Mouse (Mus musculus) stomach, embryonic 16.5 days (tissue): Measurements from ENCODE around the gene Ppfia4. TPM values are rescaled to one million over a fixed set of nuclear protein-coding genes. Genes with fewer than 3 reads are reported as not detected.
"Not testable (repeated sequence)": the region's sequence is repeated elsewhere in the genome, so short reads cannot be mapped to it uniquely, and the experiment has no call there.

ENCODE experiments used
- ATAC-seq: fragments of 200-750 bp; cut with Nextera tagmentation; 2 replicates; pipeline ENCODE4 v1.8.0; 2017; ENCODE audit warnings: moderate number of reproducible peaks, moderate TSS enrichment; ENCODE audit not compliant: insufficient read depth, low FRiP score
- H3K27ac ChIP-seq: fragments of 300-500 bp; sonication (generic); 2 replicates; pipeline ENCODE4 v1.5.1; 2014; ENCODE audit warnings: low read length
- H3K27me3 ChIP-seq: fragments of 300-500 bp; sonication (generic); 2 replicates; pipeline ENCODE4 v1.6.1; 2014; ENCODE audit warnings: low read length, control low read depth, mixed read lengths; ENCODE audit not compliant: control insufficient read depth, insufficient read depth
- H3K36me3 ChIP-seq: fragments of 300-500 bp; sonication (generic); 2 replicates; pipeline ENCODE4 v1.6.1; 2014; ENCODE audit warnings: low read length; ENCODE audit not compliant: control insufficient read depth, insufficient read depth
- H3K4me1 ChIP-seq: fragments of 300-500 bp; sonication (generic); 2 replicates; pipeline ENCODE4 v1.6.1; 2014; ENCODE audit warnings: low read length, control low read depth, mixed read lengths; ENCODE audit not compliant: control insufficient read depth, insufficient read depth
- H3K4me2 ChIP-seq: fragments of 300-500 bp; sonication (generic); 2 replicates; pipeline ENCODE4 v1.6.1; 2014; ENCODE audit warnings: low read depth, low read length, mixed read lengths
- H3K4me3 ChIP-seq: fragments of 300-500 bp; sonication (generic); replicated peaks from 2 replicates; pipeline ENCODE4 v1.5.1; 2014; ENCODE audit warnings: mild to moderate bottlenecking, low read length
- H3K9ac ChIP-seq: fragments of 300-500 bp; sonication (generic); 2 replicates; pipeline ENCODE4 v1.6.1; 2014; ENCODE audit warnings: low read length
- H3K9me3 ChIP-seq: fragments of 300-500 bp; sonication (generic); replicated peaks from 2 replicates; pipeline ENCODE4 v1.6.1; 2016; ENCODE audit warnings: low read length, control low read depth; ENCODE audit not compliant: control insufficient read depth
- WGBS: fragments of 180-500 bp; shearing (Covaris S2); extraction: QIAGEN DNeasy Blood & Tissue Kit; methylation state at CpG from one replicate; pipeline ENCODE4 v1.1.7; 2014; 5-methylcytosine and 5-hydroxymethylcytosine counted together
- polyA plus RNA-seq: library from polyadenylated mRNA; unstranded; fragments of >200 nt; fragmentation: Nextera tagmentation; extraction: Ambion mirVana; gene quantifications from 2 replicates; pipeline ENCODE4 v1.2.1, GENCODE M21; 2015

The Ppfia4 gene
- polyA plus RNA-seq, 1 experiment from 2014 or later: 6.8 TPM

- Histone ChIP-seq H3K9me3 (no peaks in the 10 kb centered on the region), H3K4me3 (no peak overlapping the region), H3K36me3 (no peaks in the 10 kb centered on the region), H3K4me1 (peaks cover 5% of the 10 kb centered on the region; the same call in 1 of the 2 replicates), H3K9ac (no peak overlapping the region), H3K27me3 (no peaks in the 10 kb centered on the region), H3K27ac (no peak overlapping the region), H3K4me2 (no peak overlapping the region)
- no peak for ATAC-seq
- 41% methylated on average over 9 of the region's 9 CpGs for whole genome bisulfite sequencing
These were observed 59.0 kb downstream of the Ppfia4 start for GRCm38 (mm10) chr1:134273493-134274395.

DNA sequence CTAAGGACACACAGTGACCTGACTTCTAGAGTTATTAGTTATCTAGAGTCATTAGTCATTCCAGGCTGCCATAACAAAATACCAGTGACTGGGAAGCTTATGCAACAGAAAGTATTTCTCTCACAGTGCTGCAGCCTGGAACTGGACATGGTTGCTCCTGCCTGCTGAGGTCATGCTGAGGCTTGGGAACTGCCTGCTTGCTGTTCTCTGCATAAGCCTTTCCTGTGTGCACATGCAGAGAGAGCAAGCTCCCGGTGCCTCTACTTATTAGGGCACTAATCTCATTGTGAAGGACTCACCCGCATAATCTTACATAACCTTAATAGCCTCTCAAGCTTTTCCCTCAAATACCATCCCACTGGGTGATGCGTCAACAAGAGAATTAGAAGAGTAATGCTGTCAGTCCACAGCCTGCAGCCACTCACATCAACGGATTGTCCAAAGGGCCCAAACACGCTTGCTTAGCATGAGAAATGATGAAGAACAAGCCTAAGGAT lies 59.9 kb downstream of the Ppfia4 start:
- WGBS: 66% methylated on average over 5 of the region's 5 CpGs
- Histone ChIP-seq H3K27ac (no peak overlapping the region), H3K36me3 (no peaks in the 10 kb centered on the region), H3K4me2 (no peak overlapping the region), H3K9ac (no peak overlapping the region), H3K9me3 (no peaks in the 10 kb centered on the region), H3K4me1 (peaks cover 5% of the 10 kb centered on the region; the same call in 1 of the 2 replicates), H3K27me3 (no peaks in the 10 kb centered on the region), H3K4me3 (no peak overlapping the region)
- ATAC-seq: no peak

DNA sequence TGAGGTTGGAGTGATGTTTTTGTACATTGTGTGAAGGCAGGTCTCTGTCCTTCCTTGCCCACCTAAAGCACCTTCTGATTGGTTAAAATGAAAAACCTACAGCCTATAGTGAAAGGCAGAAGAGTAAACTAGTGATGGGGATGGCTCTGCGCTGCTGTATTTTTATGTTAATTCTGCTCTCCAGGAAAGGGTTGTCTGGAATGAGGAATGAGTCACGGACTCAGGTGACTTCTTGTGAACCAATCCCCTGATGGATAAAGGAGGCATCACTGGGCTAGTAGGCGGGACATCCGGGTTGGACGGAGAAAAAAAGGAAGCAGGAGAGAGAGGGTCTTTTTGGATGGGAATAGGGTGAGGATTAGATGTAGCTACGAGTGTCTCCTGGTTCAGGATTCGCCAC lies 62.7 kb downstream of the Ppfia4 start:
- H3K27ac ChIP-seq: no peak overlapping the region
- no peak overlapping the region for H3K4me2 ChIP-seq
- H3K4me3 ChIP-seq: no peak overlapping the region
- no peaks in the 10 kb centered on the region for H3K9me3 ChIP-seq
- no peaks in the 10 kb centered on the region for H3K36me3 ChIP-seq
- H3K27me3 ChIP-seq: no peaks in the 10 kb centered on the region
- H3K9ac ChIP-seq: no peak overlapping the region
- WGBS: 70% methylated on average over 7 of the region's 7 CpGs
- H3K4me1 ChIP-seq: peaks cover 5% of the 10 kb centered on the region; the same call in 1 of the 2 replicates
- ATAC-seq: no peak

GRCm38 (mm10) chr1:134265797-134266196 lies 66.9 kb downstream of the Ppfia4 start:
- 36% methylated on average over 2 of the region's 2 CpGs for WGBS

DNA sequence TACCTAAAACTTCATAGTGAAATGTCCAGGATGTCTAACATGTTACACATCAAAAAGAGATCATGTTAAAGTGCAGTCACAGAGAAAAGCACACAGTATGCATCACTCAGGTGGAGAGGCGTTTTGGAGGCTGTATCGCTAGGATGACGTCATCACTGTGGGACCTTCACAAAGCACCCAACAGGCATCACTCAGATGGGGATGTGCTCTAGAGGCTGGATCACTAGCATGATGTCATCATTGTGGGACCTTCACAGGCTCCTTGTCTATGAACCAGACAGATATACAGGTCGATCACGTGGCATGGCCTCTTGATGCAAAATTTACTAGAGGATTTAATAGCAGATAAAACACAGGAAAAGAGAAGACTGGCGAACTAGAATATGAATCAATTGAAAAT lies 68.4 kb downstream of the Ppfia4 start:
- 89% methylated on average over 6 of the region's 6 CpGs for WGBS
- no peak overlapping the region for H3K4me2 ChIP-seq

More at GRCm38 (mm10) chr1:134265797-134266196, 66.9 kb downstream of the Ppfia4 start:
- Histone ChIP-seq H3K9me3 (peaks cover 4% of the 10 kb centered on the region; the same call in 1 of the 2 replicates), H3K27me3 (no peaks in the 10 kb centered on the region), H3K27ac (no peak overlapping the region), H3K36me3 (no peaks in the 10 kb centered on the region), H3K4me2 (no peak overlapping the region), H3K4me1 (no peaks in the 10 kb centered on the region), H3K9ac (no peak overlapping the region), H3K4me3 (no peak overlapping the region)
- ATAC-seq: no peak

GRCm38 (mm10) chr1:134249681-134250080 lies 83.0 kb downstream of the Ppfia4 start:
- H3K4me1 ChIP-seq, H3K27ac ChIP-seq, H3K9me3 ChIP-seq, H3K4me2 ChIP-seq, H3K9ac ChIP-seq, ATAC-seq, H3K4me3 ChIP-seq, H3K27me3 ChIP-seq, H3K36me3 ChIP-seq: not testable (repeated sequence)
- 68% methylated on average over 1 of the region's 1 CpGs for WGBS

More for the DNA sequence above, 68.4 kb downstream of the Ppfia4 start:
- no peak for ATAC-seq
- Histone ChIP-seq H3K4me1 (no peaks in the 10 kb centered on the region), H3K9me3 (peaks cover 5% of the 10 kb centered on the region; the same call in 1 of the 2 replicates), H3K9ac (no peak overlapping the region), H3K4me3 (no peak overlapping the region), H3K27me3 (no peaks in the 10 kb centered on the region), H3K36me3 (no peaks in the 10 kb centered on the region), H3K27ac (no peak overlapping the region)

Other genes starting within 250 kb of the Ppfia4 start
- gene Chit1, start 221.7 kb downstream of the Ppfia4 start, polyA plus RNA-seq: 4.8 and 8.4 TPM in 2 replicates
- 3.6 and 4.9 TPM in 2 replicates for gene Chil1, start 150.8 kb downstream of the Ppfia4 start, polyA plus RNA-seq
- 0.35 and 9.0 TPM in 2 replicates for gene Mybph, start 139.5 kb downstream of the Ppfia4 start, polyA plus RNA-seq
- 15.3 and 22.3 TPM in 2 replicates for gene Adora1, start 97.5 kb downstream of the Ppfia4 start, polyA plus RNA-seq
- 1.2 and 28.7 TPM in 2 replicates for gene Myog, start 42.9 kb downstream of the Ppfia4 start, polyA plus RNA-seq
- 93.7 and 104 TPM in 2 replicates for gene Tmem183a, start 29.1 kb upstream of the Ppfia4 start, polyA plus RNA-seq
- gene 4933406M09Rik, start 53.0 kb upstream of the Ppfia4 start, polyA plus RNA-seq: not detected in 2 replicates
- 39.7 and 41.5 TPM in 2 replicates for gene Cyb5r1, start 72.6 kb upstream of the Ppfia4 start, polyA plus RNA-seq
- gene Adipor1, start 82.5 kb upstream of the Ppfia4 start, polyA plus RNA-seq: 88.7 and 97.7 TPM in 2 replicates
- gene Klhl12, start 122.6 kb upstream of the Ppfia4 start, polyA plus RNA-seq: 23.1 and 23.7 TPM in 2 replicates
- gene Rabif, start 161.7 kb upstream of the Ppfia4 start, polyA plus RNA-seq: 40.2 and 45.4 TPM in 2 replicates
- not detected in 2 replicates for gene Mgat4e, start 216.8 kb upstream of the Ppfia4 start, polyA plus RNA-seq
- gene Kdm5b, start 227.2 kb upstream of the Ppfia4 start, polyA plus RNA-seq: 48.4 and 51.7 TPM in 2 replicates